Mouse (Mus musculus) stomach, postnatal 0 days (tissue): ENCODE measurements around the gene Espl1. TPM values are rescaled to one million over a fixed set of nuclear protein-coding genes. Genes with fewer than 3 reads are reported as not detected.
A peak's percentile ranks its signal among the peaks of the same experiment; 100 is the strongest.

ENCODE experiments used
- ATAC-seq: fragments of 200-750 bp; cut with Nextera tagmentation; 2 replicates; pipeline ENCODE4 v1.8.0; 2017; ENCODE audit not compliant: low FRiP score, low TSS enrichment
- DNase-seq: peaks from one replicate; pipeline ENCODE4 v3.0.0-alpha.2; 2016; ENCODE audit warnings: low spot score
- H3K27ac ChIP-seq: fragments of 300-500 bp; sonication (generic); replicated peaks from 2 replicates; pipeline ENCODE4 v1.5.1; 2014; ENCODE audit warnings: mild to moderate bottlenecking, control low read depth
- H3K27me3 ChIP-seq: fragments of 300-500 bp; sonication (generic); 2 replicates; pipeline ENCODE4 v1.6.1; 2014; ENCODE audit warnings: low read length; ENCODE audit not compliant: control insufficient read depth, insufficient read depth
- H3K36me3 ChIP-seq: fragments of 300-500 bp; sonication (generic); 2 replicates; pipeline ENCODE4 v1.6.1; 2014; ENCODE audit warnings: low read length, mixed read lengths; ENCODE audit not compliant: control insufficient read depth, insufficient read depth
- H3K4me1 ChIP-seq: fragments of 300-500 bp; sonication (generic); replicated peaks from 2 replicates; pipeline ENCODE4 v1.6.1; 2014; ENCODE audit warnings: antibody characterized with exemption; ENCODE audit not compliant: control insufficient read depth, insufficient read depth
- H3K4me2 ChIP-seq: fragments of 300-500 bp; sonication (generic); replicated peaks from 2 replicates; pipeline ENCODE4 v1.6.1; 2014; ENCODE audit warnings: low read depth, mild to moderate bottlenecking, control low read depth, moderate library complexity
- H3K4me3 ChIP-seq: fragments of 300-500 bp; sonication (generic); 2 replicates; pipeline ENCODE4 v1.5.1; 2014; ENCODE audit warnings: low read depth, low read length, control low read depth
- H3K9ac ChIP-seq: fragments of 300-500 bp; sonication (generic); 2 replicates; pipeline ENCODE4 v1.6.1; 2014; ENCODE audit warnings: mild to moderate bottlenecking, low read length, control low read depth, mixed read lengths
- H3K9me3 ChIP-seq: fragments of 300-500 bp; sonication (generic); 2 replicates; pipeline ENCODE4 v1.6.1; 2016; ENCODE audit warnings: low read length; ENCODE audit not compliant: control insufficient read depth
- CTCF ChIP-seq: IDR thresholded peaks from 2 replicates; pipeline ENCODE4 v1.5.1; 2016; ENCODE audit warnings: antibody characterized with exemption, low read depth, mild to moderate bottlenecking, moderate library complexity
- EP300 ChIP-seq: optimal IDR thresholded peaks from 2 replicates; pipeline ENCODE3; 2016; ENCODE audit warnings: antibody characterized with exemption
- WGBS: fragments of 180-500 bp; shearing (Covaris S2); extraction: QIAGEN DNeasy Blood & Tissue Kit; methylation state at CpG from one replicate; pipeline ENCODE4 v1.1.7; 2014; 5-methylcytosine and 5-hydroxymethylcytosine counted together
- polyA plus RNA-seq: library from polyadenylated mRNA; unstranded; fragments of >200 nt; fragmentation: Nextera tagmentation; extraction: Ambion mirVana; gene quantifications from 2 replicates; pipeline ENCODE4 v1.2.1, GENCODE M21; 2015

The Espl1 gene
- polyA plus RNA-seq, 1 experiment from 2014 or later: 4.0 TPM

DNA sequence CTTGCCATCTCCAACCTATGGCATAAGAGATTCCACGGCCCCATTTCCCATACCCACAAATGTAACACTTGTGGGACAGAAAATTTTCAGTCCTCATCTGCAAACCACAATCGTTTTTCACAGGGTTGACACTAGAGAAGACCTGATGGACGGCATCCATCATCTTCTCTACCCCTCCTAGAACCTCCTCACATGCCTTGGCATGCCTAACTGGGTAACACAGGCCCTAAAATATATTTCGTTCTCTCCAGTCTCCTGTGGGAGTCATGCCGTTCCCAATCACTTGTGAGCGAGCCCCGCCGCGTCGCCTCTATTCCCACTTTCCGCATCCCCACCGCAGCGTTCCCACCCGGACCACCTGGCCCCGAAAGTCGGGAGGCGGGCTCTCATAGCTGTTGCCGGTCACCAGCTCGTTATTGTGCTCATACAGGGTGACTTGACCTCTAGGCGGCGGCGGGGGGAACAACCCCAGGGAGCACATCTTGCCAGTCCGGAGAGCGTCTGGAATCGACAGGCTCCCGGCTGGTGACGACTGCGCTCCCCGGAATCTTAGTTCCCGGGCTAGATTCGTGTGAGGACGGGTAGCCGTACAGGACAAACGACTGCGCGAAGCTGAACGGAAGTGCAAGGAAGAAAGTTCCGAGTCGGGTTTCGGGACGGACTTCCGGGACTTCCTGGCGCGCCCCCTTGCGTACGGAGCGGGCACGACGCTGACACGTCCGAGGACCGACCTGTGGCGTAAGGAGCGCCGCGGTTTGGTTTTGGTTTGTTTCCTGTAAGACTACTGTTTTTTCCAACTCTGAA, 54.3 kb downstream of the Espl1 start, which contains the start of gene Aaas:
TSS of gene Aaas (minus strand) at position 634 of the 804 bp plus-strand sequence.
- DNase-seq: peak; percentile 97
- WGBS: under 1% methylated on average over 56 of the region's 56 CpGs
- TF ChIP-seq CTCF: peak; percentile 88
- TF ChIP-seq EP300: no peak
- Histone ChIP-seq H3K27me3 (no peaks in the 10 kb centered on the region), H3K4me1 (no peaks in the 10 kb centered on the region; the same call in 1 of the 2 replicates), H3K9ac (peak within 1 kb of the TSS; percentile 77), H3K4me3 (peak within 1 kb of the TSS; percentile 69), H3K27ac (peak within 1 kb of the TSS; percentile 67), H3K36me3 (0 out of 2 replicates have a peak, but pooled peaks cover 2% of the 10 kb centered on the region), H3K9me3 (no peaks in the 10 kb centered on the region), H3K4me2 (peak within 1 kb of the TSS; percentile 89)
- peak; percentile 90 for ATAC-seq

DNA sequence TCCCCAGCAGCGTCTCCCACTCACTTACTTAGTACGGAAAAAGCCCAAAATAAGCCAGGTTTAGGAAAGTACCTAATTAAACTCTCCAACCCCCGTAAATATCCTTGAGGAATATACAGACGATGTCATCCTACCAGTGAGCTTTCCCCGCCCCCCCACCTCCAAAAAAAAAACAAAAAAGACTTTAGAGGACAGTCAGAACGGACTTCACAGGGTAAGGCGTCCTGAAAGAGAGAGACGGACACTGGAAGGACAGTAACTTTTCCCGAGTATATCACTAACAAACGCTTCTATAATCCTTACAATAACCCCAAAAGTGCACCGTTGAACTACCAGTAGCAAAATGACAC, 54.9 kb downstream of the Espl1 start:
- Histone ChIP-seq H3K27me3 (no peaks in the 10 kb centered on the region), H3K9me3 (no peaks in the 10 kb centered on the region), H3K4me2 (peak overlapping the region; percentile 56), H3K4me3 (peak overlapping the region; percentile 69), H3K4me1 (no peaks in the 10 kb centered on the region; the same call in 1 of the 2 replicates), H3K27ac (peak overlapping the region; percentile 67), H3K36me3 (0 out of 2 replicates have a peak, but pooled peaks cover 2% of the 10 kb centered on the region), H3K9ac (peak overlapping the region; percentile 58)
- DNase-seq (no peak), ATAC-seq (peak; percentile 8)
- 5% methylated on average over 11 of the region's 11 CpGs for WGBS
- no peak for TF ChIP-seq CTCF
- TF ChIP-seq EP300: no peak

GRCm38 (mm10) chr15:102352177-102352576, 56.1 kb downstream of the Espl1 start:
- Histone ChIP-seq H3K4me2 (no peak overlapping the region), H3K27me3 (no peaks in the 10 kb centered on the region), H3K9ac (no peak overlapping the region), H3K4me3 (no peak overlapping the region), H3K4me1 (no peaks in the 10 kb centered on the region; the same call in 1 of the 2 replicates), H3K36me3 (no peaks in the 10 kb centered on the region), H3K9me3 (no peaks in the 10 kb centered on the region), H3K27ac (no peak overlapping the region)
- TF ChIP-seq EP300: no peak
- peak; percentile 59 for TF ChIP-seq CTCF
- WGBS: 56% methylated on average over 2 of the region's 2 CpGs
- DNase-seq (no peak), ATAC-seq (no peak)

DNA sequence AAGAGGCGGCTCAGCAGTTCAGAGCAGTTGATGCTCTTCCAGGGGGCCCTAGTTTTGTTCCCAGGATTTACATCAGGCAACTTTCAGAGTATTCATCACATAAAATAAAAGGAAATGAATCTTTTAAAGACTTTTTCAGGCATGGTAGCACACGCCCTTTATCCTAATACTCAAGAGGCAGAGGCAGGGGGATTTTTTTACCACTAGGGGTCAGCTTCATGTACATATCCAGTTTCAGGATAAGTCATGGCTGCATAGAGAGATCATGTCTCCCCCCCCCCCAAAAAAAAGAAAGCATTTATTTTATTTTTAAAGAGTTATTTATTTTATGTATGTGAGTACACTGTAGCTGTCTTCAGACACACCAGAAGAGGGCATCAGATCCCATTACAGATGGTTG, 57.9 kb downstream of the Espl1 start:
- WGBS: 77% methylated on average over 2 of the region's 2 CpGs
- no peak overlapping the region for H3K9ac ChIP-seq
- no peak overlapping the region for H3K4me3 ChIP-seq
- ATAC-seq (no peak), DNase-seq (no peak)
- H3K36me3 ChIP-seq: no peaks in the 10 kb centered on the region
- H3K4me1 ChIP-seq: peaks cover 3% of the 10 kb centered on the region; the same call in 1 of the 2 replicates
- H3K27me3 ChIP-seq: no peaks in the 10 kb centered on the region
- H3K4me2 ChIP-seq: no peak overlapping the region
- no peaks in the 10 kb centered on the region for H3K9me3 ChIP-seq
- H3K27ac ChIP-seq: no peak overlapping the region
- TF ChIP-seq EP300 (no peak), CTCF (peak; percentile 43)

DNA sequence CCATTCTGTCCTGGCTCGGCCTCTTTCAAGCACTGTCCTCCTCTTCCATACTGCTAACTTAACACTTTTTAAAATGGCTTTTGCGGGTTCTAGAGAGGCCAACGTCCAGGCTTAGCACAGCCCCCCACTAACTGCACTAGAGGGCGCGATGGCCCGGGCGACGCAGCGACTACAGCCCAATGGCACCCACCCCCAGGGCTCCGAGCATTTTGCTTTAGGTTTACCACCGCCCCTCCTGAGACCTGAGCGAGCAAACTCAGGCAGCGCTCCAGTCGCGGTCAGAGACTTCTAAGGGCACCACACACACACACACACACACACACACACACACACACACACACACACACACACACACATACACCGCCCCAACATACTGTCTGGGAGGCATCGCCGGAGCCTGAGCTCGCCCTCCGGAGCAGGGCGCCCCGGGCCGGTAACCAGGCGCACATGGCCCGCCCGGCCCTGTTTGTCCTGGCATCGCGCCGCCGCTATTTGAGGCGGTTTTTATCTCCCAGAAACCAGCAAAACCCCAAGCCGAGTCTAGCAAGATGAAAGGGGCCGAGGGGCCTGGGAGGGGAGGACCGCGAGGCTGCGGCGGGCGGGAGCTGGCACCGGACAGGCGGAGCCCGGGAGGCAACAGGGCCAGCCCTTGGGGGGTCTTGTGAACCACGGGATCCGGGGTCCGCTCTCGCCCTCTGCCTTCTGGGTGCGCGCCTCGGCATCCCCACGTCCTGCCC, 59.2 kb downstream of the Espl1 start:
- Histone ChIP-seq H3K4me2 (peak overlapping the region; percentile 88), H3K4me1 (peaks cover 3% of the 10 kb centered on the region; the same call in 1 of the 2 replicates), H3K9me3 (no peaks in the 10 kb centered on the region), H3K36me3 (no peaks in the 10 kb centered on the region), H3K4me3 (peak overlapping the region; percentile 48), H3K27me3 (no peaks in the 10 kb centered on the region), H3K27ac (peak overlapping the region; percentile 73), H3K9ac (peak overlapping the region; percentile 73)
- DNase-seq: peak; percentile 78
- WGBS: 1% methylated on average over 45 of the region's 49 CpGs
- peak; percentile 60 for TF ChIP-seq CTCF
- no peak for TF ChIP-seq EP300
- ATAC-seq: peak; percentile 55
